Comparison of ENCODE assay signal across 51 mouse cellular contexts in the genomic region with DNA sequence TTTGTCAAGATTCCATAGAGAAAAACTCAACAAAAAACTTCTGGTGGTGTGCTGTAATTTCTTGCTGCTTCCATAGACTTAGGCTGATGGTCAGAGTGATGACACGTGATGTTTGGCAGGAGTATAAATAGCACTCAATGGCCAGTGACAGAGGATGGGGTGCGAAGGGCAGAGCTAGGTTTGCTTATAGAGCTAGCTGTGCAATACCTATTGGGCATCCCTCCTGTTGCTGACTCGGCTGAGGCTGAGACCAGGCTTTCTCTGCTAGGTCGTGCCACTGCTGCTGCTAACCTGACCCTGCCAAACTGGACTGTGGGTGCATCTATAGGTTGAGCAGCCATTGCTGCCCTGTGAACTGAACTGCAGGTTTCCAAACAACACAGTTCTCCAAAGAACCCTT. TPM values are rescaled to one million over a fixed set of nuclear protein-coding genes. Genes with fewer than 3 reads are reported as not detected.
"Had no signal": no experiment of that assay in that cellular context is flagged by ENCODE, and none has a peak within 500 bp of the region (broad histone marks: within the 10 kb centered on the region; RNA-seq: fewer than 3 reads in every experiment).

No protein-coding gene starts in this region.

- ATAC-seq: hindbrain, embryonic 16.5 days; hindbrain, postnatal 0 days; inflammation-experienced regulatory T-cells, adult 6 months; intestine, embryonic 15.5 days; intestine, embryonic 16.5 days; intestine, postnatal 0 days had no signal

- H3K9ac ChIP-seq: heart, embryonic 12.5 days; heart, embryonic 13.5 days; heart, embryonic 15.5 days; hindbrain, embryonic 12.5 days; hindbrain, embryonic 13.5 days; hindbrain, embryonic 14.5 days; hindbrain, embryonic 15.5 days; intestine, embryonic 15.5 days; kidney, embryonic 15.5 days had no signal

- H3K27me3 ChIP-seq: heart, embryonic 12.5 days; heart, embryonic 13.5 days; heart, embryonic 15.5 days; hindbrain, embryonic 12.5 days; hindbrain, embryonic 13.5 days; hindbrain, embryonic 15.5 days; intestine, embryonic 15.5 days; kidney, embryonic 15.5 days had no signal

- H3K4me2 ChIP-seq: heart, embryonic 12.5 days; heart, embryonic 13.5 days; heart, embryonic 15.5 days; hindbrain, embryonic 12.5 days; hindbrain, embryonic 13.5 days; hindbrain, embryonic 14.5 days; hindbrain, embryonic 15.5 days; intestine, embryonic 15.5 days; kidney, embryonic 15.5 days had no signal

- DNase-seq: heart, postnatal 10 days; heart, postnatal 14 days; heart, postnatal 36 days; heart, postnatal 4 days; kidney, adult 11 months; kidney, adult 18-20 months; kidney, adult 2 months; kidney, adult 8-10 months; kidney, adult 9 months; kidney, postnatal 10 days; kidney, postnatal 14 days; kidney, postnatal 25 days; kidney, postnatal 36 days; kidney, postnatal 4 days; layer of hippocampus, adult 9-11 months; layer of hippocampus, postnatal 36 days had no signal

- H3K4me3 ChIP-seq: heart, embryonic 12.5 days; heart, embryonic 13.5 days; heart, embryonic 15.5 days; hindbrain, embryonic 10.5 days; hindbrain, embryonic 12.5 days; hindbrain, embryonic 13.5 days; hindbrain, embryonic 15.5 days; intestine, embryonic 15.5 days; kidney, embryonic 15.5 days; layer of hippocampus, adult 2 months; left cerebral cortex, adult 2 months had no signal

- H3K27ac ChIP-seq: heart, embryonic 13.5 days; heart, embryonic 15.5 days; hindbrain, embryonic 10.5 days; hindbrain, embryonic 12.5 days; hindbrain, embryonic 13.5 days; hindbrain, embryonic 14.5 days; hindbrain, embryonic 15.5 days; hindbrain, postnatal 0 days; intestine, embryonic 15.5 days; kidney, embryonic 15.5 days; kidney, postnatal 0 days; layer of hippocampus, adult 2 months; left cerebral cortex, adult 2 months had no signal

- H3K36me3 ChIP-seq: heart, embryonic 12.5 days; heart, embryonic 13.5 days; heart, embryonic 15.5 days; hindbrain, embryonic 10.5 days; hindbrain, embryonic 12.5 days; hindbrain, embryonic 13.5 days; hindbrain, embryonic 15.5 days; intestine, embryonic 15.5 days; kidney, embryonic 15.5 days had no signal

- H3K4me1 ChIP-seq: heart, embryonic 12.5 days; heart, embryonic 13.5 days; heart, embryonic 15.5 days; hindbrain, embryonic 10.5 days; hindbrain, embryonic 12.5 days; hindbrain, embryonic 13.5 days; hindbrain, embryonic 15.5 days; intestine, embryonic 15.5 days; kidney, embryonic 15.5 days had no signal

- H3K9me3 ChIP-seq: heart, embryonic 12.5 days; heart, embryonic 13.5 days; heart, embryonic 15.5 days; hindbrain, embryonic 10.5 days; hindbrain, embryonic 12.5 days; hindbrain, embryonic 13.5 days; hindbrain, embryonic 15.5 days; intestine, embryonic 15.5 days; kidney, embryonic 15.5 days had no signal

RNA-seq across cellular contexts. Expression of a gene that starts 13.0 kb away (rescaled TPM):
- total RNA-seq: heart, postnatal 10 days; heart, postnatal 14 days; heart, postnatal 25 days; heart, postnatal 36 days; heart, postnatal 4 days; hematopoietic stem cell, adult 5-6 weeks; hindbrain, postnatal 0 days; layer of hippocampus, postnatal 10 days had no signal
- polyA plus RNA-seq: heart, embryonic 12.5 days; heart, embryonic 13.5 days; heart, embryonic 14.5 days; heart, embryonic 15.5 days; heart, embryonic 16.5 days; heart, postnatal 0 days; hindbrain, embryonic 11.5 days; inflammation-experienced regulatory T-cells, adult 6 months; intestine, embryonic 14.5 days; intestine, embryonic 16.5 days; intestine, postnatal 0 days; kidney, adult 2 months; kidney, embryonic 14.5 days; kidney, embryonic 15.5 days; kidney, embryonic 16.5 days; kidney, postnatal 0 days; large intestine, adult 2 months had no signal

RNA-seq across cellular contexts. Expression of a gene that starts 21.7 kb away (rescaled TPM):
- total RNA-seq: heart, postnatal 10 days; heart, postnatal 14 days; heart, postnatal 25 days; heart, postnatal 36 days; heart, postnatal 4 days; hematopoietic stem cell, adult 5-6 weeks; hindbrain, postnatal 0 days; layer of hippocampus, adult 18-20 months; layer of hippocampus, adult 2 months; layer of hippocampus, adult 8-10 months; layer of hippocampus, postnatal 10 days; layer of hippocampus, postnatal 14 days; layer of hippocampus, postnatal 25 days; layer of hippocampus, postnatal 36 days; left cerebral cortex, adult 18-20 months; left cerebral cortex, adult 2 months; left cerebral cortex, adult 8-10 months had no signal
- polyA plus RNA-seq: heart, embryonic 12.5 days; heart, embryonic 13.5 days; heart, embryonic 14.5 days; heart, embryonic 15.5 days; heart, embryonic 16.5 days; heart, postnatal 0 days; hindbrain, embryonic 11.5 days; hindbrain, embryonic 12.5 days; hindbrain, embryonic 13.5 days; hindbrain, embryonic 14.5 days; hindbrain, embryonic 15.5 days; hindbrain, embryonic 16.5 days; hindbrain, postnatal 0 days; inflammation-experienced regulatory T-cells, adult 6 months; kidney, adult 2 months; kidney, embryonic 14.5 days; kidney, embryonic 15.5 days; kidney, embryonic 16.5 days; kidney, postnatal 0 days had no signal

RNA-seq across cellular contexts. Expression of a gene that starts 40.5 kb away (rescaled TPM):
- total RNA-seq: heart, postnatal 25 days; hematopoietic stem cell, adult 5-6 weeks had no signal
- polyA plus RNA-seq: inflammation-experienced regulatory T-cells, adult 6 months had no signal
